Mouse (Mus musculus): ENCODE measurements around the gene Pomp. TPM values are rescaled to one million over a fixed set of nuclear protein-coding genes. Genes with fewer than 3 reads are reported as not detected.

The Pomp gene
- polyA plus RNA-seq, 1 experiment from 2014 or later, result 500 TPM

- H3K27ac ChIP-seq (ENCODE audit: low read depth, low read length), result no peak overlapping the region
- 0 out of 2 replicates have a peak, but pooled peaks cover 4% of the 10 kb centered on the region for H3K9me3 ChIP-seq (ENCODE audit: control insufficient read depth)
- H3K36me3 ChIP-seq (ENCODE audit: control insufficient read depth, insufficient read depth), result no peaks in the 10 kb centered on the region
- no peaks in the 10 kb centered on the region for H3K27me3 ChIP-seq (replicated peaks; ENCODE audit: control insufficient read depth, insufficient read depth, low read length)
- no peak for ATAC-seq
- H3K9ac ChIP-seq (ENCODE audit: low read depth, low read length), result no peak overlapping the region
- 57% methylated on average over 3 of the region's 3 CpGs for WGBS
- H3K4me1 ChIP-seq (replicated peaks; ENCODE audit: control insufficient read depth, insufficient read depth, low read length), result no peaks in the 10 kb centered on the region
- no peak for TF ChIP-seq CTCF (IDR thresholded peaks at IDR 0.05; ENCODE audit: low read depth)
- no peak overlapping the region for H3K4me3 ChIP-seq (ENCODE audit: low read depth, low read length)
- no peak overlapping the region for H3K4me2 ChIP-seq (replicated peaks; ENCODE audit: low read depth)
These were observed 14.9 kb upstream of the Pomp start for GRCm38 (mm10) chr5:147845319-147845718.

GRCm38 (mm10) chr5:147847361-147847760 is 12.9 kb upstream of the Pomp start:
- Histone ChIP-seq H3K27ac (ENCODE audit: low read depth, low read length) (no peak overlapping the region), H3K9ac (ENCODE audit: low read depth, low read length) (no peak overlapping the region), H3K27me3 (replicated peaks; ENCODE audit: control insufficient read depth, insufficient read depth, low read length) (no peaks in the 10 kb centered on the region), H3K4me1 (replicated peaks; ENCODE audit: control insufficient read depth, insufficient read depth, low read length) (no peaks in the 10 kb centered on the region), H3K4me3 (ENCODE audit: low read depth, low read length) (no peak overlapping the region), H3K36me3 (ENCODE audit: control insufficient read depth, insufficient read depth) (no peaks in the 10 kb centered on the region), H3K4me2 (replicated peaks; ENCODE audit: low read depth) (no peak overlapping the region), H3K9me3 (ENCODE audit: control insufficient read depth) (0 out of 2 replicates have a peak, but pooled peaks cover 4% of the 10 kb centered on the region)
- no peak for TF ChIP-seq CTCF (IDR thresholded peaks at IDR 0.05; ENCODE audit: low read depth)
- no peak for ATAC-seq
- WGBS, result 55% methylated on average over 5 of the region's 5 CpGs

GRCm38 (mm10) chr5:147848164-147848863 is 11.9 kb upstream of the Pomp start:
- Histone ChIP-seq H3K27ac (ENCODE audit: low read depth, low read length) (no peak overlapping the region), H3K4me2 (replicated peaks; ENCODE audit: low read depth) (no peak overlapping the region), H3K36me3 (ENCODE audit: control insufficient read depth, insufficient read depth) (no peaks in the 10 kb centered on the region), H3K27me3 (replicated peaks; ENCODE audit: control insufficient read depth, insufficient read depth, low read length) (no peaks in the 10 kb centered on the region), H3K4me3 (ENCODE audit: low read depth, low read length) (no peak overlapping the region), H3K9me3 (ENCODE audit: control insufficient read depth) (0 out of 2 replicates have a peak, but pooled peaks cover 4% of the 10 kb centered on the region), H3K9ac (ENCODE audit: low read depth, low read length) (no peak overlapping the region), H3K4me1 (replicated peaks; ENCODE audit: control insufficient read depth, insufficient read depth, low read length) (no peaks in the 10 kb centered on the region)
- WGBS, result 23% methylated on average over 16 of the region's 16 CpGs
- no peak for ATAC-seq
- TF ChIP-seq CTCF (IDR thresholded peaks at IDR 0.05; ENCODE audit: low read depth), result peak; percentile 87

GRCm38 (mm10) chr5:147850194-147850593 is 10.1 kb upstream of the Pomp start:
- H3K27ac ChIP-seq (ENCODE audit: low read depth, low read length), result no peak overlapping the region
- H3K4me3 ChIP-seq (ENCODE audit: low read depth, low read length), result no peak overlapping the region
- no peaks in the 10 kb centered on the region for H3K27me3 ChIP-seq (replicated peaks; ENCODE audit: control insufficient read depth, insufficient read depth, low read length)
- no peak for TF ChIP-seq CTCF (IDR thresholded peaks at IDR 0.05; ENCODE audit: low read depth)
- no peak overlapping the region for H3K4me2 ChIP-seq (replicated peaks; ENCODE audit: low read depth)
- no peaks in the 10 kb centered on the region for H3K4me1 ChIP-seq (replicated peaks; ENCODE audit: control insufficient read depth, insufficient read depth, low read length)
- ATAC-seq, result no peak
- no peaks in the 10 kb centered on the region for H3K36me3 ChIP-seq (ENCODE audit: control insufficient read depth, insufficient read depth)
- no peak overlapping the region for H3K9ac ChIP-seq (ENCODE audit: low read depth, low read length)
- 64% methylated on average over 7 of the region's 7 CpGs for WGBS
- 0 out of 2 replicates have a peak, but pooled peaks cover 4% of the 10 kb centered on the region for H3K9me3 ChIP-seq (ENCODE audit: control insufficient read depth)

- peak overlapping the region; percentile 76 for H3K9ac ChIP-seq (ENCODE audit: low read depth, low read length)
- peak; percentile 31; the same call in 1 of the 2 replicates for ATAC-seq
- no peaks in the 10 kb centered on the region for H3K4me1 ChIP-seq (replicated peaks; ENCODE audit: control insufficient read depth, insufficient read depth, low read length)
- peaks cover 27% of the 10 kb centered on the region for H3K36me3 ChIP-seq (ENCODE audit: control insufficient read depth, insufficient read depth)
- peak overlapping the region; percentile 93 for H3K27ac ChIP-seq (ENCODE audit: low read depth, low read length)
- no peaks in the 10 kb centered on the region for H3K9me3 ChIP-seq (ENCODE audit: control insufficient read depth)
- H3K4me3 ChIP-seq (ENCODE audit: low read depth, low read length), result peak overlapping the region; percentile 94
- H3K4me2 ChIP-seq (replicated peaks; ENCODE audit: low read depth), result peak overlapping the region; percentile 83
- no peak for TF ChIP-seq CTCF (IDR thresholded peaks at IDR 0.05; ENCODE audit: low read depth)
- WGBS, result 2% methylated on average over 18 of the region's 18 CpGs
- H3K27me3 ChIP-seq (replicated peaks; ENCODE audit: control insufficient read depth, insufficient read depth, low read length), result no peaks in the 10 kb centered on the region
These were observed 199 bp upstream of the Pomp start for GRCm38 (mm10) chr5:147860076-147860448.

GRCm38 (mm10) chr5:147868674-147869073 is 8.4 kb downstream of the Pomp start:
- no peaks in the 10 kb centered on the region; the same call in 1 of the 2 replicates for H3K4me1 ChIP-seq (replicated peaks; ENCODE audit: control insufficient read depth, insufficient read depth, low read length)
- H3K9ac ChIP-seq (ENCODE audit: low read depth, low read length), result no peak overlapping the region
- H3K4me2 ChIP-seq (replicated peaks; ENCODE audit: low read depth), result no peak overlapping the region
- TF ChIP-seq CTCF (IDR thresholded peaks at IDR 0.05; ENCODE audit: low read depth), result peak; percentile 51
- no peaks in the 10 kb centered on the region for H3K27me3 ChIP-seq (replicated peaks; ENCODE audit: control insufficient read depth, insufficient read depth, low read length)
- H3K9me3 ChIP-seq (ENCODE audit: control insufficient read depth), result no peaks in the 10 kb centered on the region
- ATAC-seq, result no peak
- no peak overlapping the region for H3K4me3 ChIP-seq (ENCODE audit: low read depth, low read length)
- whole genome bisulfite sequencing, result 93% methylated on average over 4 of the region's 4 CpGs
- H3K36me3 ChIP-seq (ENCODE audit: control insufficient read depth, insufficient read depth), result peaks cover 79% of the 10 kb centered on the region
- H3K27ac ChIP-seq (ENCODE audit: low read depth, low read length), result no peak overlapping the region
